Mouse (Mus musculus): ENCODE results near the gene Atp13a1. TPM values are rescaled to one million over a fixed set of nuclear protein-coding genes. Genes with fewer than 3 reads are reported as not detected.

The Atp13a1 gene
- polyA plus RNA-seq (2014; fragmentation: Illumina TruSeq; extraction: RNeasy Lipid Tissue Mini Kit (QIAGEN cat#74804)), result 1.3 TPM

DNA sequence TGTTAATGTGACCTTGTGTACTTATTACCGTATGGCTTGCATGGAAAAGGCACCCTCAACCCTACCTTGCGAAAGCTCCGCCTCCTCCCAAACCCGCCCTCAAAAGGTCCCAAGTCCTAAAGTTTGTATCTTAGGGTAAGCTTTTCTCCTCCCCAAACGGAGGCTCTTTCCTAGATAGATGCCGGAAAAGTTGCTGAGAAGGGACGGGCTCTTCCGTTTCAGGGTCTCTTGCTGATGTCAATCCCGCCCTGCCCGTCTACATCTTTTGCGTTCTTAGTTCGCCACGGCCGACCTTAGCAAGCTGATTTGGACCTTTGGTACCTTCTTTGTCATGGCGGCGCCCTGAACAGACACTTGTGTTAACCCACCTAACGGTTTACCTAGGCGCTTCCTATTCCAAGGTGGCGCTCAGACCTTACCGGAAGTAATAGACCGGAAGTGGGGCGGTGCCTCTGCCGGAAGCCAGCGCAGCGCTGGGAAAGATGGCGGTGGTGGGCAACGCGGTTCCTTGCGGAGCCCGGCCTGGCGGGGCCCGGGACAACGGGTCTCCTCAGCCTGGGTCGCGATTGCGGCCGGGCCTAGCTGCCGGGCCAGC is at the start of gene Atp13a1, which contains the start of gene Zfp866:
TSS of gene Atp13a1 (plus strand) at position 391 of the 595 bp plus-strand sequence.
TSS of gene Zfp866 (minus strand) at position 406 of the 595 bp plus-strand sequence.

DNA sequence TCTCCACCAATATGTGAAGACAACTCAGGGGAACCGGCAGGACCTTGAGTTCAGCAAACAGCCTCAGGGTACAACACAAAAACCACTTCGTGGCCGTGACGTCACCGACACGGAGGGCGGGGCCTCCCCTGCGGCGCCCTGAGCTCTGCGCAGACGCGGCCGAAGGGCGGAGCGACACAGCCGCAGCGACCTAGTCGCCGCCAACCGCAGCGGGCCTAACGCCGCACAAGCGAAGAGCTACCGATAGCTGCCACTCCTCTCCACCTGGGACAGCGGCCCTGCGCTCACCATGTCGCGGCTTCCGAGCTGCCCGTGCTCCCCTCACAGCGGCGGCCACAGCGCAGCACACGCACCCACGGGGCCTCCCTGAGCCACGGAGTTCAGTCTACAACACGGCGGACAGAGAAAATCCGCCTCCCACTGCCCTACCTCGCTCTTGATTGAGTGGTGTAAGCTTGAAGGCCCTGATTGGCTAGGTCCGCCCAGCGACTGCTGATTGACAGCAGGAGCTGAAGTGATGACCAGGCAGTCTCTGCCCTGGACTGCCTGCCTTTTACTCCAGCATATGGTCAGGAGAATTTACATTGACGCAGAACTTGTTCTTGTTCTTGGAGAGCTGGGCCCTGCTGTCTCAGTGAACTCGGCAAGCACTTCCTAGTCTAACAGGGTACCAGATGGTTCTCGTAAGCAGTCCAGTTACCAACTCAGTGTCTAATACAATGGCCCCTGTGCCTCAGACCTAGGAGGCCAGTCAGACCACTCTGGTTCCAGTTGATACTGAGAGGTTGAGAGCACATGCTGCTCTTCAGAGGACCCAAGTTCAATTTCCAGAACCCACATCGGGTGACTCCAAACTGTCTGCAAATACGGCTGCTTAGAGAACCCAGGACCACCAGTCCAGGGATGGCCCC is 41.2 kb upstream of the Atp13a1 start, which contains the start of gene Zfp963:
TSS of gene Zfp963 (minus strand) at position 427 of the 911 bp plus-strand sequence.

DNA sequence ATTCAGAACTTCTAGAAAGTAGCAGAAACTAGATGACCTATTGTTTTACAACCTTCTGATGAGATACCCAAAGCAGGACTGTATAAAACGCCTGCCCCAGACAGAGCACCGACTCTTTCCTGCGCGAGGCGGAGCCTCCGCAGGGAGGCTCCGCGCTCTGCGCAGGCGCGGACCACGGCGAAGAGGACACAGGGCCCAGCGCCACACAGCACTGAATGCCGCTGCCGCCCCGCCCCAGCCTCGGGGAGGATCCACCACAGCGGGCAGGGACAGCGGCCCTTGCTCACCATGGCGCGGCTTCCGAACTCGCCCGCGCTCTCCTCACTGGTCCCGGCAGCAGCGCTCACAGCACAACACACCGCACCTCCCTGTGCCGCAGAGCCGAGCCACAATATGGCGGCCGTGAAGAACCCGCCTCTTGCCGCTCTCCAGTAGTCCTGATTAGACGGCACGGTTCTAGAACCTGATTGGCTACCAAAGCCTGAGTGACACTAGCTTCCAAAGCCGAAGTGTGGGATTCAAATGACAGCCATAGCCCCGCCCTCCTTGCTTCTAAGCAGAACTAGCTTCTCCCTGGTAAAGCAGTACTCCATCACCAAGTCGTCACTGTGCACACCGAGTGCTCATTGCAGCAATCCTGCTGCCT is 16.3 kb upstream of the Atp13a1 start, which contains the start of gene Gm20422:
TSS of gene Gm20422 (minus strand) at position 384 of the 646 bp plus-strand sequence.

DNA sequence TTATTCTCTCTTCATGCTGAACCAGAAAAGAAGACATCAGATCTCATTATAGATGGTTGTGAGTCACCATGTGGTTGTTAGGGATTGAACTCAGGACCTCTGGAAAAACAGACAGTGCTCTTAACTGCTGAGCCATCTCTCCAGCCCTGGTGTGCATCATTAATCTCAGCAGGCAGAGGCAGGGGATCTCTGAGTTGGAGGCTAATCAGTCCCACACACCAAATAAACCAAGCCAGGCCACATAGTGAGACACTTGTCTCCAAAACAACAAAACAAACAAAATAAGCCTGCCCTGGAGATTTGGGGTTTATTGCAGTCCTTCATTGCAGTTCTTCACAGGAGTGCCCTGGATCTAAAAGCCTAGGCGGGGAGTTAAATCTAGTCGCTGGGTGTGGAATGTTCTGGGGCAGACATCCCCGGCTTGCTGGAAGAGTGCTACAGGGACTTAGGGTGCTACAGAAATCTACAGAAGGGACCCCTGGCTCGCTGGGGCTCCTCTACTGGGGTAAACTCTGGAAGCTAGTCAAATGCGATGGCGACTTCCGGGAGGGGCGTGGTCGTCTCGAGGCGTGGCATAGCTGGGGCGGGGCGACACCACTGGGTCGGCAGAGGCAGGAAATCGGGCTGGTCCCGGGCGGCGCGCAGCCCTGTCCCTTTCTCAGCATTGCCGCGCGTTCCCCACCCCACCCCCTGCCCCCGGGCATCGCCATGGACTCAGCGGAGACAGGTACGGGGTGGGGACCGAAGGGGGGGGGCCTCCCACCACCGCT is 17.3 kb downstream of the Atp13a1 start, which contains the start of gene Gmip:
TSS of gene Gmip (plus strand) at position 586 of the 770 bp plus-strand sequence.

GRCm38 (mm10) chr8:69822386-69823191 is 31.6 kb downstream of the Atp13a1 start, which contains the start of gene Lpar2:
Gene Lpar2 (plus strand): TSS chr8:69822429.

DNA sequence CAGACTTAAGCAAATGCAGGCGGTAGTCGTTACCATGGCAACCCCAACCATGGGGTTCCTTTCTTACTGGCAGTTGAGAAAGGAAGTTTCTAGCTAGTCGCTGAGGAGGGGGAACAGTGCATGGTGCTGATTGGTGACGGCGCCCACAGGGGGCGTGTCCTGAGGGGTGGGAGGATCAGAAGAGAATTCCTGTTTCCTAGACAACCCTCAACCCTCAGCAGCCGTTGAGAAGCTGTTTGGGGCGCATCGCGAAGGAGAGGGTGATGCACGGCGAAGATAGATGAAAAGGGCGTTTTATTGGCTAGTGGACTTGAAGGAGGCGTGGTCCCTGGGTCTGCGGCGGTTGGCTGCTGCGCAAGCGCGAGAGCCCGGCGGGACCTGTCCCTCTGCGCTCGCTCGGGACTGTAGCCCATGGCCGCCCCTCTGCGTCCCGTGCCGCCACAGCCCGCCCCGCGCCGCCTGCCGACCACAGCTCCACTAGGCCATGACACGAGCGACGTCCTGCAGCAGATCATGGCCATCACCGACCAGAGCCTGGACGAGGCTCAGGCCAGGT is 41.4 kb downstream of the Atp13a1 start, which contains the start of gene Pbx4:
TSS of gene Pbx4 (plus strand) at position 194 of the 556 bp plus-strand sequence.

Other genes with a start within 250 kb of the Atp13a1 start
- gene Zfp868, start 165.6 kb upstream of the Atp13a1 start, polyA plus RNA-seq (2014; fragmentation: Illumina TruSeq; extraction: RNeasy Lipid Tissue Mini Kit (QIAGEN cat#74804)), result 72.6 TPM
- 22.3 TPM for gene Zfp964, start 136.7 kb upstream of the Atp13a1 start, polyA plus RNA-seq (2014; fragmentation: Illumina TruSeq; extraction: RNeasy Lipid Tissue Mini Kit (QIAGEN cat#74804))
- 74.4 TPM for gene Zfp869, start 80.4 kb upstream of the Atp13a1 start, polyA plus RNA-seq (2014; fragmentation: Illumina TruSeq; extraction: RNeasy Lipid Tissue Mini Kit (QIAGEN cat#74804))
- 16.9 TPM for gene Zfp963, start 41.2 kb upstream of the Atp13a1 start, polyA plus RNA-seq (2014; fragmentation: Illumina TruSeq; extraction: RNeasy Lipid Tissue Mini Kit (QIAGEN cat#74804))
- not detected for gene Gm20422, start 16.3 kb upstream of the Atp13a1 start, polyA plus RNA-seq (2014; fragmentation: Illumina TruSeq; extraction: RNeasy Lipid Tissue Mini Kit (QIAGEN cat#74804))
- 70.2 TPM for gene Zfp866, start within 50 bp of the Atp13a1 start, polyA plus RNA-seq (2014; fragmentation: Illumina TruSeq; extraction: RNeasy Lipid Tissue Mini Kit (QIAGEN cat#74804))
- gene Gmip, start 17.5 kb downstream of the Atp13a1 start, polyA plus RNA-seq (2014; fragmentation: Illumina TruSeq; extraction: RNeasy Lipid Tissue Mini Kit (QIAGEN cat#74804)), result 1.9 TPM
- gene Lpar2, start 31.3 kb downstream of the Atp13a1 start, polyA plus RNA-seq (2014; fragmentation: Illumina TruSeq; extraction: RNeasy Lipid Tissue Mini Kit (QIAGEN cat#74804)), result 2.7 TPM
- gene Pbx4, start 41.3 kb downstream of the Atp13a1 start, polyA plus RNA-seq (2014; fragmentation: Illumina TruSeq; extraction: RNeasy Lipid Tissue Mini Kit (QIAGEN cat#74804)), result 0.91 TPM
- gene Cilp2, start 96.5 kb downstream of the Atp13a1 start, polyA plus RNA-seq (2014; fragmentation: Illumina TruSeq; extraction: RNeasy Lipid Tissue Mini Kit (QIAGEN cat#74804)), result not detected
- not detected for gene Tssk6, start 111.0 kb downstream of the Atp13a1 start, polyA plus RNA-seq (2014; fragmentation: Illumina TruSeq; extraction: RNeasy Lipid Tissue Mini Kit (QIAGEN cat#74804))
- not detected for gene Ndufa13, start 111.4 kb downstream of the Atp13a1 start, polyA plus RNA-seq (2014; fragmentation: Illumina TruSeq; extraction: RNeasy Lipid Tissue Mini Kit (QIAGEN cat#74804))
- not detected for gene Yjefn3, start 111.5 kb downstream of the Atp13a1 start, polyA plus RNA-seq (2014; fragmentation: Illumina TruSeq; extraction: RNeasy Lipid Tissue Mini Kit (QIAGEN cat#74804))
- 8.7 TPM for gene Gatad2a, start 205.2 kb downstream of the Atp13a1 start, polyA plus RNA-seq (2014; fragmentation: Illumina TruSeq; extraction: RNeasy Lipid Tissue Mini Kit (QIAGEN cat#74804))